Mouse (Mus musculus) inflammation-experienced regulatory T-cells, adult 16 weeks (primary cell): ENCODE measurements around the gene Gm7792. TPM values are rescaled to one million over a fixed set of nuclear protein-coding genes. Genes with fewer than 3 reads are reported as not detected.

Source experiments
- polyA plus RNA-seq: library from polyadenylated mRNA; unstranded; fragments of 100-300 nt; shearing (Covaris generic); gene quantifications from one replicate; pipeline ENCODE4 v1.2.1, GENCODE M21; 2017

Gene Gm7792
- polyA plus RNA-seq = not detected

GRCm38 (mm10) chr5:93843476-93843875 is at the start of gene Gm7792:
Gene Gm7792, plus strand, starts transcription at chr5:93843776.

Other genes starting within 250 kb of the Gm7792 start
- not detected for gene C87414, start 172.2 kb upstream of the Gm7792 start, polyA plus RNA-seq
- not detected for gene Gm16429, start 85.3 kb downstream of the Gm7792 start, polyA plus RNA-seq
- not detected for gene BC061212, start 226.8 kb downstream of the Gm7792 start, polyA plus RNA-seq
- not detected for gene Gm6351, start 232.6 kb downstream of the Gm7792 start, polyA plus RNA-seq